Mouse (Mus musculus): ENCODE results near the gene Ifit1bl2. TPM values are rescaled to one million over a fixed set of nuclear protein-coding genes. Genes with fewer than 3 reads are reported as not detected.
"Not testable (repeated sequence)": the region's sequence is repeated elsewhere in the genome, so short reads cannot be mapped to it uniquely, and the experiment has no call there.

Ifit1bl2 gene
- polyA plus RNA-seq, 1 experiment from 2014 or later = 0.07 TPM

- no peaks in the 10 kb centered on the region for H3K9me3 ChIP-seq (ENCODE audit: control insufficient read depth, low read length)
- H3K36me3 ChIP-seq (ENCODE audit: control insufficient read depth, insufficient read depth, low read length) = no peaks in the 10 kb centered on the region
- no peaks in the 10 kb centered on the region for H3K27me3 ChIP-seq (ENCODE audit: control insufficient read depth, insufficient read depth, low read length)
- ATAC-seq (ENCODE audit: insufficient number of reproducible peaks, low FRiP score, low TSS enrichment, low read depth) = no peak
- no peaks in the 10 kb centered on the region for H3K4me1 ChIP-seq (ENCODE audit: control insufficient read depth, insufficient read depth, low read length)
- DNase-seq (ENCODE audit: low spot score) = no peak
- H3K27ac ChIP-seq (replicated peaks; ENCODE audit: low read depth, low read length) = no peak overlapping the region
- no peak overlapping the region for H3K4me2 ChIP-seq (ENCODE audit: low read depth, severe bottlenecking)
- no peak overlapping the region for H3K4me3 ChIP-seq (ENCODE audit: low read depth, low read length)
- no peak overlapping the region for H3K9ac ChIP-seq (ENCODE audit: low read length)
Measured at GRCm38 (mm10) chr19:34631487-34631886, 9.1 kb downstream of the Ifit1bl2 start.

GRCm38 (mm10) chr19:34627496-34627895 is 13.0 kb downstream of the Ifit1bl2 start:
- no peak overlapping the region for H3K4me3 ChIP-seq (ENCODE audit: low read depth, low read length)
- ATAC-seq (ENCODE audit: insufficient number of reproducible peaks, low FRiP score, low TSS enrichment, low read depth) = no peak
- WGBS = 49% methylated on average over 2 of the region's 2 CpGs

GRCm38 (mm10) chr19:34624663-34625062 is 15.9 kb downstream of the Ifit1bl2 start:
- Histone ChIP-seq H3K36me3 (ENCODE audit: control insufficient read depth, insufficient read depth, low read length) (no peaks in the 10 kb centered on the region), H3K4me3 (ENCODE audit: low read depth, low read length) (no peak overlapping the region), H3K9me3 (ENCODE audit: control insufficient read depth, low read length) (no peaks in the 10 kb centered on the region), H3K4me1 (ENCODE audit: control insufficient read depth, insufficient read depth, low read length) (no peaks in the 10 kb centered on the region), H3K4me2 (ENCODE audit: low read depth, severe bottlenecking) (no peak overlapping the region), H3K9ac (ENCODE audit: low read length) (no peak overlapping the region), H3K27me3 (ENCODE audit: control insufficient read depth, insufficient read depth, low read length) (no peaks in the 10 kb centered on the region), H3K27ac (replicated peaks; ENCODE audit: low read depth, low read length) (no peak overlapping the region)
- DNase-seq (ENCODE audit: low spot score) (no peak), ATAC-seq (ENCODE audit: insufficient number of reproducible peaks, low FRiP score, low TSS enrichment, low read depth) (no peak)
- 86% methylated on average over 4 of the region's 4 CpGs for WGBS

More at GRCm38 (mm10) chr19:34627496-34627895, 13.0 kb downstream of the Ifit1bl2 start:
- H3K9me3 ChIP-seq (ENCODE audit: control insufficient read depth, low read length) = no peaks in the 10 kb centered on the region
- no peaks in the 10 kb centered on the region for H3K36me3 ChIP-seq (ENCODE audit: control insufficient read depth, insufficient read depth, low read length)
- H3K4me1 ChIP-seq (ENCODE audit: control insufficient read depth, insufficient read depth, low read length) = no peaks in the 10 kb centered on the region
- no peak for DNase-seq (ENCODE audit: low spot score)
- no peak overlapping the region for H3K27ac ChIP-seq (replicated peaks; ENCODE audit: low read depth, low read length)
- H3K4me2 ChIP-seq (ENCODE audit: low read depth, severe bottlenecking) = no peak overlapping the region
- no peaks in the 10 kb centered on the region for H3K27me3 ChIP-seq (ENCODE audit: control insufficient read depth, insufficient read depth, low read length)
- H3K9ac ChIP-seq (ENCODE audit: low read length) = no peak overlapping the region

GRCm38 (mm10) chr19:34623781-34624180 is 16.8 kb downstream of the Ifit1bl2 start:
- H3K27ac ChIP-seq (replicated peaks; ENCODE audit: low read depth, low read length) = no peak overlapping the region
- H3K4me3 ChIP-seq (ENCODE audit: low read depth, low read length) = no peak overlapping the region
- no peaks in the 10 kb centered on the region for H3K9me3 ChIP-seq (ENCODE audit: control insufficient read depth, low read length)
- no peak overlapping the region for H3K9ac ChIP-seq (ENCODE audit: low read length)
- no peak overlapping the region for H3K4me2 ChIP-seq (ENCODE audit: low read depth, severe bottlenecking)
- no peak for ATAC-seq (ENCODE audit: insufficient number of reproducible peaks, low FRiP score, low TSS enrichment, low read depth)
- no peak for DNase-seq (ENCODE audit: low spot score)
- no peaks in the 10 kb centered on the region for H3K36me3 ChIP-seq (ENCODE audit: control insufficient read depth, insufficient read depth, low read length)
- no peaks in the 10 kb centered on the region for H3K4me1 ChIP-seq (ENCODE audit: control insufficient read depth, insufficient read depth, low read length)
- 96% methylated on average over 6 of the region's 6 CpGs for WGBS
- no peaks in the 10 kb centered on the region for H3K27me3 ChIP-seq (ENCODE audit: control insufficient read depth, insufficient read depth, low read length)

GRCm38 (mm10) chr19:34620871-34621270 is 19.7 kb downstream of the Ifit1bl2 start:
- ATAC-seq (ENCODE audit: insufficient number of reproducible peaks, low FRiP score, low TSS enrichment, low read depth) (no peak), DNase-seq (ENCODE audit: low spot score) (no peak)
- H3K27ac ChIP-seq (replicated peaks; ENCODE audit: low read depth, low read length) = no peak overlapping the region
- no peaks in the 10 kb centered on the region for H3K27me3 ChIP-seq (ENCODE audit: control insufficient read depth, insufficient read depth, low read length)
- 95% methylated on average over 5 of the region's 5 CpGs for WGBS
- no peak overlapping the region for H3K4me2 ChIP-seq (ENCODE audit: low read depth, severe bottlenecking)
- H3K4me3 ChIP-seq (ENCODE audit: low read depth, low read length) = no peak overlapping the region
- no peaks in the 10 kb centered on the region for H3K9me3 ChIP-seq (ENCODE audit: control insufficient read depth, low read length)
- no peaks in the 10 kb centered on the region for H3K36me3 ChIP-seq (ENCODE audit: control insufficient read depth, insufficient read depth, low read length)
- H3K9ac ChIP-seq (ENCODE audit: low read length) = no peak overlapping the region
- no peaks in the 10 kb centered on the region for H3K4me1 ChIP-seq (ENCODE audit: control insufficient read depth, insufficient read depth, low read length)

GRCm38 (mm10) chr19:34612243-34613001 is 28.1 kb downstream of the Ifit1bl2 start:
- DNase-seq (ENCODE audit: low spot score); H3K9ac ChIP-seq (ENCODE audit: low read length); H3K27ac ChIP-seq (replicated peaks; ENCODE audit: low read depth, low read length); H3K4me3 ChIP-seq (ENCODE audit: low read depth, low read length); H3K36me3 ChIP-seq (ENCODE audit: control insufficient read depth, insufficient read depth, low read length); H3K9me3 ChIP-seq (ENCODE audit: control insufficient read depth, low read length); H3K27me3 ChIP-seq (ENCODE audit: control insufficient read depth, insufficient read depth, low read length); ATAC-seq (ENCODE audit: insufficient number of reproducible peaks, low FRiP score, low TSS enrichment, low read depth); H3K4me1 ChIP-seq (ENCODE audit: control insufficient read depth, insufficient read depth, low read length); H3K4me2 ChIP-seq (ENCODE audit: low read depth, severe bottlenecking): not testable (repeated sequence)
- 75% methylated on average over 4 of the region's 11 CpGs for WGBS

GRCm38 (mm10) chr19:34610118-34610517 is 30.4 kb downstream of the Ifit1bl2 start:
- not testable (repeated sequence) for DNase-seq (ENCODE audit: low spot score); H3K27me3 ChIP-seq (ENCODE audit: control insufficient read depth, insufficient read depth, low read length); H3K4me2 ChIP-seq (ENCODE audit: low read depth, severe bottlenecking); H3K4me3 ChIP-seq (ENCODE audit: low read depth, low read length); H3K4me1 ChIP-seq (ENCODE audit: control insufficient read depth, insufficient read depth, low read length); ATAC-seq (ENCODE audit: insufficient number of reproducible peaks, low FRiP score, low TSS enrichment, low read depth); H3K9ac ChIP-seq (ENCODE audit: low read length); H3K9me3 ChIP-seq (ENCODE audit: control insufficient read depth, low read length); H3K36me3 ChIP-seq (ENCODE audit: control insufficient read depth, insufficient read depth, low read length); H3K27ac ChIP-seq (replicated peaks; ENCODE audit: low read depth, low read length)
- 84% methylated on average over 3 of the region's 3 CpGs for WGBS

GRCm38 (mm10) chr19:34607237-34608051 is 33.1 kb downstream of the Ifit1bl2 start, which contains the start of gene Ifit3b:
Gene Ifit3b, plus strand, starts transcription at chr19:34607970.
- H3K9ac ChIP-seq (ENCODE audit: low read length); H3K9me3 ChIP-seq (ENCODE audit: control insufficient read depth, low read length); H3K4me1 ChIP-seq (ENCODE audit: control insufficient read depth, insufficient read depth, low read length); H3K27ac ChIP-seq (replicated peaks; ENCODE audit: low read depth, low read length); H3K4me3 ChIP-seq (ENCODE audit: low read depth, low read length); DNase-seq (ENCODE audit: low spot score); H3K36me3 ChIP-seq (ENCODE audit: control insufficient read depth, insufficient read depth, low read length); H3K27me3 ChIP-seq (ENCODE audit: control insufficient read depth, insufficient read depth, low read length); ATAC-seq (ENCODE audit: insufficient number of reproducible peaks, low FRiP score, low TSS enrichment, low read depth); H3K4me2 ChIP-seq (ENCODE audit: low read depth, severe bottlenecking): not testable (repeated sequence)
- WGBS = 60% methylated on average over 4 of the region's 4 CpGs
